Mouse (Mus musculus): Measurements from ENCODE around the gene Pxn. TPM values are rescaled to one million over a fixed set of nuclear protein-coding genes. Genes with fewer than 3 reads are reported as not detected.
"Not testable (repeated sequence)": the region's sequence is repeated elsewhere in the genome, so short reads cannot be mapped to it uniquely, and the experiment has no call there.

Gene Pxn
- polyA plus RNA-seq, 1 experiment from 2014 or later = 56.1 TPM

- 48% methylated on average over 5 of the region's 5 CpGs for WGBS
- Histone ChIP-seq H3K36me3 (peaks cover 45% of the 10 kb centered on the region), H3K9ac (no peak overlapping the region), H3K9me3 (replicated peaks) (no peaks in the 10 kb centered on the region), H3K4me2 (peak overlapping the region; percentile 73), H3K4me1 (peaks cover 72% of the 10 kb centered on the region), H3K27me3 (no peaks in the 10 kb centered on the region), H3K4me3 (replicated peaks) (peak overlapping the region; percentile 99; the same call in 1 of the 2 replicates), H3K27ac (no peak overlapping the region; the same call in 1 of the 2 replicates)
- ATAC-seq (replicated peaks; ENCODE audit: low FRiP score) = no peak
Measured at GRCm38 (mm10) chr5:115563771-115564585, 57.5 kb downstream of the Pxn start.

GRCm38 (mm10) chr5:115564737-115565393 lies 58.4 kb downstream of the Pxn start, which contains the start of gene Gcn1l1:
Gcn1l1 (plus strand) TSS chr5:115565254.
- peak; percentile 84 for ATAC-seq (replicated peaks; ENCODE audit: low FRiP score)
- H3K9me3 ChIP-seq (replicated peaks) = no peaks in the 10 kb centered on the region
- no peaks in the 10 kb centered on the region for H3K27me3 ChIP-seq
- peaks cover 81% of the 10 kb centered on the region for H3K4me1 ChIP-seq
- WGBS = 2% methylated on average over 39 of the region's 55 CpGs
- peak within 1 kb of the TSS; percentile 95 for H3K9ac ChIP-seq
- H3K4me2 ChIP-seq = peak within 1 kb of the TSS; percentile 73
- peak within 1 kb of the TSS; percentile 99 for H3K4me3 ChIP-seq (replicated peaks)
- peak within 1 kb of the TSS; percentile 83 for H3K27ac ChIP-seq
- H3K36me3 ChIP-seq = peaks cover 45% of the 10 kb centered on the region

- Histone ChIP-seq H3K9ac (peak overlapping the region; percentile 95), H3K36me3 (peaks cover 43% of the 10 kb centered on the region), H3K9me3 (replicated peaks) (no peaks in the 10 kb centered on the region), H3K4me1 (peaks cover 77% of the 10 kb centered on the region), H3K4me3 (replicated peaks) (peak overlapping the region; percentile 99), H3K4me2 (peak overlapping the region; percentile 73), H3K27ac (peak overlapping the region; percentile 83), H3K27me3 (no peaks in the 10 kb centered on the region)
- ATAC-seq (replicated peaks; ENCODE audit: low FRiP score) = peak; percentile 27
- WGBS = 0% methylated on average over 40 of the region's 46 CpGs
Measured at GRCm38 (mm10) chr5:115565403-115565802, 58.9 kb downstream of the Pxn start.

GRCm38 (mm10) chr5:115568681-115569080 lies 62.2 kb downstream of the Pxn start:
- ATAC-seq (replicated peaks; ENCODE audit: low FRiP score) = no peak
- WGBS = 21% methylated on average over 10 of the region's 10 CpGs
- H3K9ac ChIP-seq = no peak overlapping the region
- H3K36me3 ChIP-seq = peaks cover 35% of the 10 kb centered on the region
- peak overlapping the region; percentile 40 for H3K4me2 ChIP-seq
- peaks cover 77% of the 10 kb centered on the region for H3K4me1 ChIP-seq
- H3K9me3 ChIP-seq (replicated peaks) = no peaks in the 10 kb centered on the region
- 0 out of 2 replicates have a peak overlapping the region, but pooled peaks have one; percentile 2 for H3K4me3 ChIP-seq (replicated peaks)
- H3K27me3 ChIP-seq = no peaks in the 10 kb centered on the region
- H3K27ac ChIP-seq = peak overlapping the region; percentile 87

- H3K9me3 ChIP-seq (replicated peaks) = no peaks in the 10 kb centered on the region
- WGBS = 56% methylated on average over 11 of the region's 11 CpGs
- no peaks in the 10 kb centered on the region for H3K27me3 ChIP-seq
- H3K36me3 ChIP-seq = peaks cover 34% of the 10 kb centered on the region
- ATAC-seq (replicated peaks; ENCODE audit: low FRiP score) = no peak
- H3K4me3 ChIP-seq (replicated peaks) = no peak overlapping the region
- H3K4me1 ChIP-seq = peaks cover 80% of the 10 kb centered on the region
- H3K27ac ChIP-seq = peak overlapping the region; percentile 87
- peak overlapping the region; percentile 32; the same call in 1 of the 2 replicates for H3K4me2 ChIP-seq
- H3K9ac ChIP-seq = no peak overlapping the region
Measured at GRCm38 (mm10) chr5:115569308-115569707, 62.8 kb downstream of the Pxn start.

- Histone ChIP-seq H3K9ac (no peak overlapping the region), H3K27ac (peak overlapping the region; percentile 87)
Measured at GRCm38 (mm10) chr5:115569721-115570120, 63.2 kb downstream of the Pxn start.

GRCm38 (mm10) chr5:115571086-115571485 lies 64.6 kb downstream of the Pxn start:
- ATAC-seq (replicated peaks; ENCODE audit: low FRiP score) = no peak
- H3K4me1 ChIP-seq = peaks cover 76% of the 10 kb centered on the region
- H3K27ac ChIP-seq = no peak overlapping the region
- no peaks in the 10 kb centered on the region for H3K27me3 ChIP-seq
- no peaks in the 10 kb centered on the region for H3K9me3 ChIP-seq (replicated peaks)
- H3K4me2 ChIP-seq = no peak overlapping the region
- H3K36me3 ChIP-seq = peaks cover 51% of the 10 kb centered on the region
- 96% methylated on average over 7 of the region's 7 CpGs for WGBS
- H3K4me3 ChIP-seq (replicated peaks) = no peak overlapping the region
- no peak overlapping the region for H3K9ac ChIP-seq

More at GRCm38 (mm10) chr5:115569721-115570120, 63.2 kb downstream of the Pxn start:
- peaks cover 38% of the 10 kb centered on the region for H3K36me3 ChIP-seq
- ATAC-seq (replicated peaks; ENCODE audit: low FRiP score) = no peak
- H3K9me3 ChIP-seq (replicated peaks) = no peaks in the 10 kb centered on the region
- peaks cover 81% of the 10 kb centered on the region for H3K4me1 ChIP-seq
- H3K27me3 ChIP-seq = no peaks in the 10 kb centered on the region
- no peak overlapping the region for H3K4me3 ChIP-seq (replicated peaks)
- 82% methylated on average over 4 of the region's 4 CpGs for WGBS
- no peak overlapping the region for H3K4me2 ChIP-seq

- peaks cover 63% of the 10 kb centered on the region for H3K36me3 ChIP-seq
- H3K4me2 ChIP-seq = peak overlapping the region; percentile 35
- peak overlapping the region; percentile 89 for H3K27ac ChIP-seq
- peaks cover 60% of the 10 kb centered on the region for H3K4me1 ChIP-seq
- peak overlapping the region; percentile 1; the same call in 1 of the 2 replicates for H3K4me3 ChIP-seq (replicated peaks)
- 25% methylated on average over 17 of the region's 17 CpGs for WGBS
- peak; percentile 85 for ATAC-seq (replicated peaks; ENCODE audit: low FRiP score)
- no peaks in the 10 kb centered on the region for H3K9me3 ChIP-seq (replicated peaks)
- no peaks in the 10 kb centered on the region for H3K27me3 ChIP-seq
- peak overlapping the region; percentile 5; the same call in 1 of the 2 replicates for H3K9ac ChIP-seq
Measured at GRCm38 (mm10) chr5:115572679-115573535, 66.4 kb downstream of the Pxn start.

GRCm38 (mm10) chr5:115574992-115575391 lies 68.5 kb downstream of the Pxn start:
- 81% methylated on average over 8 of the region's 8 CpGs for WGBS
- H3K4me1 ChIP-seq = peaks cover 41% of the 10 kb centered on the region
- H3K36me3 ChIP-seq = peaks cover 84% of the 10 kb centered on the region

GRCm38 (mm10) chr5:115577686-115578085 lies 71.2 kb downstream of the Pxn start:
- not testable (repeated sequence) for ATAC-seq (replicated peaks; ENCODE audit: low FRiP score); H3K9me3 ChIP-seq (replicated peaks); H3K27me3 ChIP-seq; H3K4me2 ChIP-seq; H3K27ac ChIP-seq; H3K9ac ChIP-seq; H3K4me3 ChIP-seq (replicated peaks)
- peaks cover 92% of the 10 kb centered on the region for H3K36me3 ChIP-seq
- WGBS = 93% methylated on average over 4 of the region's 4 CpGs
- H3K4me1 ChIP-seq = peaks cover 23% of the 10 kb centered on the region

More at GRCm38 (mm10) chr5:115574992-115575391, 68.5 kb downstream of the Pxn start:
- ATAC-seq (replicated peaks; ENCODE audit: low FRiP score) = no peak
- no peaks in the 10 kb centered on the region for H3K9me3 ChIP-seq (replicated peaks)
- no peaks in the 10 kb centered on the region for H3K27me3 ChIP-seq
- no peak overlapping the region for H3K9ac ChIP-seq
- H3K4me2 ChIP-seq = no peak overlapping the region
- H3K27ac ChIP-seq = no peak overlapping the region
- H3K4me3 ChIP-seq (replicated peaks) = no peak overlapping the region

- Histone ChIP-seq H3K9me3 (replicated peaks) (peaks cover 11% of the 10 kb centered on the region), H3K9ac (no peak overlapping the region), H3K27me3 (no peaks in the 10 kb centered on the region), H3K36me3 (peaks cover 98% of the 10 kb centered on the region), H3K27ac (no peak overlapping the region), H3K4me1 (peaks cover 11% of the 10 kb centered on the region), H3K4me2 (no peak overlapping the region), H3K4me3 (replicated peaks) (no peak overlapping the region)
- WGBS = 90% methylated on average over 14 of the region's 14 CpGs
- ATAC-seq (replicated peaks; ENCODE audit: low FRiP score) = no peak
Measured at GRCm38 (mm10) chr5:115578922-115579321, 72.4 kb downstream of the Pxn start.
